29 mouse cellular contexts compared by ENCODE assay signal in the genomic region with DNA sequence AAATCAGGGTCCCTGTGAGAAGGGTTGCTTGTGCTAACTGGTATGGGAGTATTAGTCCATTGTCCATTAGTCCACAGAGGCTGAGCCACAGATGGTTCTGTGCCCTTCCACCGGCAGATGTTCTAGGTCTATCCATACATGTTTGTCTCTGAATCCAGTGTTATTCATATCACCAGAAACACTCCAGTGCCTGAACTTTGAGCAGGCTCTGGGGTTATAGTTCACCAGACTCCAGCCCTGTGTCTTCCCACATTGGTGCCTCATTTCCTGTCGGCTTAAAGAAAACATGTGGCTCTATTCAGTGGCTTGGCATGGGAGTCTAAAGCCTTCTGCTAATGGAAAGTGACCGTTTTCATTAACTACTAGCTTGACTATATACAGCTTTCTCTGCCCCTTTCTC. TPM values are rescaled to one million over a fixed set of nuclear protein-coding genes. Genes with fewer than 3 reads are reported as not detected.
DNase-seq lines count a peak whose midpoint lies in the region; ATAC-seq and TF ChIP-seq lines count a peak whose summit lies in the region.
"Had no signal": no experiment of that assay in that cellular context is flagged by ENCODE, and none has a peak within 500 bp of the region (broad histone marks: within the 10 kb centered on the region; RNA-seq: fewer than 3 reads in every experiment).

No protein-coding gene starts in this region.

- DNase-seq in embryonic facial prominence, embryonic 10.5 days (ENCODE audit: low spot score) = no peak
- DNase-seq in heart, postnatal 14 days = no peak
- DNase-seq in kidney, postnatal 0 days (ENCODE audit: low spot score) = no peak
- no peak for DNase-seq in limb, embryonic 11.5 days (ENCODE audit: low spot score)
- DNase-seq in adrenal gland, adult 18-20 months (ENCODE audit: low spot score in 2 of 2) = no peak
- DNase-seq: adrenal gland, postnatal 10 days; cerebellum, adult 8-10 months; cerebellum, postnatal 25 days; gastrocnemius, adult 2 months; gastrocnemius, postnatal 36 days; liver, embryonic 13.5 days; lung, adult 18-20 months; right cerebral cortex, postnatal 4 days; thymus, adult 2 months; thymus, postnatal 36 days had no signal

- H3K36me3 ChIP-seq in embryonic facial prominence, embryonic 15.5 days = peaks cover 17% of the 10 kb centered on the region
- H3K36me3 ChIP-seq in embryonic facial prominence, embryonic 10.5 days (replicated peaks) = peaks cover 20% of the 10 kb centered on the region
- H3K36me3 ChIP-seq in heart, embryonic 16.5 days (ENCODE audit: control insufficient read depth, insufficient read depth) = peaks cover 6% of the 10 kb centered on the region; the same call in 1 of the 2 replicates
- peaks cover 7% of the 10 kb centered on the region; the same call in 1 of the 2 replicates for H3K36me3 ChIP-seq in kidney, postnatal 0 days (ENCODE audit: insufficient read depth, low read length)
- H3K36me3 ChIP-seq in kidney, embryonic 15.5 days = peaks cover 30% of the 10 kb centered on the region
- H3K36me3 ChIP-seq in limb, embryonic 11.5 days (ENCODE audit: control insufficient read depth, insufficient read depth, low read length) = no peaks in the 10 kb centered on the region; the same call in none of the 2 replicates
- H3K36me3 ChIP-seq: liver, embryonic 13.5 days had no signal

- WGBS in embryonic facial prominence, embryonic 15.5 days = 46% methylated on average over 3 of the region's 3 CpGs
- WGBS in embryonic facial prominence, embryonic 10.5 days = 64% methylated on average over 3 of the region's 3 CpGs
- 68% methylated on average over 3 of the region's 3 CpGs for WGBS in heart, embryonic 16.5 days
- 62% methylated on average over 3 of the region's 3 CpGs for WGBS in kidney, postnatal 0 days
- WGBS in kidney, embryonic 15.5 days = 57% methylated on average over 3 of the region's 3 CpGs
- WGBS in limb, embryonic 11.5 days = 41% methylated on average over 3 of the region's 3 CpGs

- H3K9ac ChIP-seq in embryonic facial prominence, embryonic 15.5 days = no peak overlapping the region
- no peak overlapping the region for H3K9ac ChIP-seq in heart, embryonic 16.5 days (ENCODE audit: low read length)
- no peak overlapping the region for H3K9ac ChIP-seq in kidney, postnatal 0 days (ENCODE audit: low read depth, low read length)
- H3K9ac ChIP-seq in kidney, embryonic 15.5 days = no peak overlapping the region
- no peak overlapping the region for H3K9ac ChIP-seq in limb, embryonic 11.5 days (ENCODE audit: low read length)
- H3K9ac ChIP-seq: hindbrain, embryonic 12.5 days; intestine, embryonic 15.5 days; limb, embryonic 13.5 days; liver, embryonic 13.5 days; midbrain, embryonic 13.5 days; neural tube, embryonic 13.5 days had no signal

- peaks cover 20% of the 10 kb centered on the region for H3K4me1 ChIP-seq in embryonic facial prominence, embryonic 15.5 days
- H3K4me1 ChIP-seq in embryonic facial prominence, embryonic 10.5 days = peaks cover 17% of the 10 kb centered on the region
- H3K4me1 ChIP-seq in heart, embryonic 16.5 days (ENCODE audit: control insufficient read depth, insufficient read depth, low read length) = peaks cover 16% of the 10 kb centered on the region; the same call in 1 of the 2 replicates
- H3K4me1 ChIP-seq in kidney, postnatal 0 days (replicated peaks; ENCODE audit: insufficient read depth, low read length) = peaks cover 22% of the 10 kb centered on the region
- H3K4me1 ChIP-seq in kidney, embryonic 15.5 days = peaks cover 24% of the 10 kb centered on the region
- H3K4me1 ChIP-seq in limb, embryonic 11.5 days (ENCODE audit: control insufficient read depth, insufficient read depth, low read length) = peaks cover 11% of the 10 kb centered on the region; the same call in 1 of the 2 replicates
- H3K4me1 ChIP-seq: hindbrain, embryonic 12.5 days; midbrain, embryonic 13.5 days; neural tube, embryonic 13.5 days had no signal

- H3K27me3 ChIP-seq in embryonic facial prominence, embryonic 15.5 days = no peaks in the 10 kb centered on the region
- H3K27me3 ChIP-seq in embryonic facial prominence, embryonic 10.5 days (replicated peaks; ENCODE audit: low read depth, poor library complexity, severe bottlenecking) = no peaks in the 10 kb centered on the region
- no peaks in the 10 kb centered on the region for H3K27me3 ChIP-seq in heart, embryonic 16.5 days (ENCODE audit: control insufficient read depth, insufficient read depth, low read length)
- H3K27me3 ChIP-seq in kidney, postnatal 0 days (ENCODE audit: insufficient read depth, low read length) = no peaks in the 10 kb centered on the region
- no peaks in the 10 kb centered on the region for H3K27me3 ChIP-seq in kidney, embryonic 15.5 days
- H3K27me3 ChIP-seq in limb, embryonic 11.5 days (ENCODE audit: control insufficient read depth, insufficient read depth, low read length) = no peaks in the 10 kb centered on the region
- H3K27me3 ChIP-seq: CH12.LX; hindbrain, embryonic 12.5 days; intestine, embryonic 15.5 days; limb, embryonic 13.5 days; liver, embryonic 13.5 days; midbrain, embryonic 13.5 days; neural tube, embryonic 13.5 days had no signal

- intact Hi-C loops in heart, postnatal 14 days (cut with DNase I) = loop anchor here (2.0 kb wide), 1 partner anchor 49 kb away; no protein-coding TSS in a partner anchor

- H3K4me3 ChIP-seq in embryonic facial prominence, embryonic 15.5 days (replicated peaks) = no peak overlapping the region
- no peak overlapping the region for H3K4me3 ChIP-seq in embryonic facial prominence, embryonic 10.5 days
- H3K4me3 ChIP-seq in heart, embryonic 16.5 days (ENCODE audit: low read length) = no peak overlapping the region
- H3K4me3 ChIP-seq in kidney, postnatal 0 days (replicated peaks; ENCODE audit: low read depth, low read length) = no peak overlapping the region
- H3K4me3 ChIP-seq in kidney, embryonic 15.5 days (replicated peaks) = no peak overlapping the region
- no peak overlapping the region for H3K4me3 ChIP-seq in limb, embryonic 11.5 days (ENCODE audit: low read depth, low read length)
- H3K4me3 ChIP-seq: gastrocnemius, adult 2 months; hindbrain, embryonic 12.5 days; intestine, embryonic 15.5 days; limb, embryonic 13.5 days; liver, embryonic 13.5 days; midbrain, embryonic 13.5 days; neural tube, embryonic 13.5 days had no signal

- ATAC-seq in embryonic facial prominence, embryonic 15.5 days (ENCODE audit: insufficient number of reproducible peaks, low FRiP score, low TSS enrichment, low read depth) = 0 out of 2 replicates have a peak, but pooled peaks have one; percentile 29
- ATAC-seq in heart, embryonic 16.5 days (replicated peaks; ENCODE audit: extremely low read depth, insufficient read depth, low FRiP score) = 0 out of 2 replicates have a peak, but pooled peaks have one; percentile 11
- no peak for ATAC-seq in kidney, postnatal 0 days (replicated peaks; ENCODE audit: low FRiP score, low read depth)
- ATAC-seq in kidney, embryonic 15.5 days (replicated peaks; ENCODE audit: low FRiP score) = no peak
- ATAC-seq in limb, embryonic 11.5 days (ENCODE audit: insufficient number of reproducible peaks, low FRiP score, low TSS enrichment, low read depth) = peak; percentile 22; the same call in 1 of the 2 replicates
- ATAC-seq: activated CD4-positive, CD25-positive, alpha-beta regulatory T cell, adult 4 months; forebrain, embryonic 16.5 days; hindbrain, postnatal 0 days; intestine, embryonic 15.5 days; lung, postnatal 0 days; midbrain, embryonic 13.5 days had no signal

- H3K27ac ChIP-seq in embryonic facial prominence, embryonic 15.5 days (replicated peaks) = no peak overlapping the region
- H3K27ac ChIP-seq in embryonic facial prominence, embryonic 10.5 days (replicated peaks) = no peak overlapping the region
- H3K27ac ChIP-seq in heart, embryonic 16.5 days (ENCODE audit: low read length) = no peak overlapping the region
- H3K27ac ChIP-seq in kidney, postnatal 0 days = peak overlapping the region; percentile 13; the same call in 1 of the 2 replicates
- no peak overlapping the region for H3K27ac ChIP-seq in kidney, embryonic 15.5 days
- H3K27ac ChIP-seq in limb, embryonic 11.5 days (replicated peaks; ENCODE audit: low read depth, low read length) = no peak overlapping the region
- H3K27ac ChIP-seq: gastrocnemius, adult 2 months; hindbrain, embryonic 12.5 days; hindbrain, postnatal 0 days; intestine, embryonic 15.5 days; limb, embryonic 13.5 days; liver, embryonic 13.5 days; macrophage; midbrain, embryonic 13.5 days; neural tube, embryonic 13.5 days had no signal

- H3K4me2 ChIP-seq in embryonic facial prominence, embryonic 15.5 days (replicated peaks) = no peak overlapping the region
- no peak overlapping the region for H3K4me2 ChIP-seq in heart, embryonic 16.5 days (ENCODE audit: low read depth, low read length)
- H3K4me2 ChIP-seq in kidney, postnatal 0 days (ENCODE audit: low read length) = no peak overlapping the region
- no peak overlapping the region for H3K4me2 ChIP-seq in kidney, embryonic 15.5 days
- no peak overlapping the region for H3K4me2 ChIP-seq in limb, embryonic 11.5 days (ENCODE audit: low read depth, severe bottlenecking)
- H3K4me2 ChIP-seq: hindbrain, embryonic 12.5 days; intestine, embryonic 15.5 days; limb, embryonic 13.5 days; liver, embryonic 13.5 days; midbrain, embryonic 13.5 days; neural tube, embryonic 13.5 days had no signal

- no peak for TF ChIP-seq CTCF in kidney, postnatal 0 days (IDR thresholded peaks at IDR 0.05; ENCODE audit: low read depth)

- H3K9me3 ChIP-seq in embryonic facial prominence, embryonic 15.5 days (replicated peaks) = no peaks in the 10 kb centered on the region
- H3K9me3 ChIP-seq in embryonic facial prominence, embryonic 10.5 days = no peaks in the 10 kb centered on the region
- H3K9me3 ChIP-seq in heart, embryonic 16.5 days (replicated peaks; ENCODE audit: control insufficient read depth, low read length) = no peaks in the 10 kb centered on the region
- H3K9me3 ChIP-seq in kidney, postnatal 0 days (replicated peaks; ENCODE audit: low read length) = no peaks in the 10 kb centered on the region
- no peaks in the 10 kb centered on the region for H3K9me3 ChIP-seq in kidney, embryonic 15.5 days (replicated peaks)
- no peaks in the 10 kb centered on the region for H3K9me3 ChIP-seq in limb, embryonic 11.5 days (ENCODE audit: control insufficient read depth, low read length)
- H3K9me3 ChIP-seq: hindbrain, embryonic 12.5 days; intestine, embryonic 15.5 days; limb, embryonic 13.5 days; liver, embryonic 13.5 days; midbrain, embryonic 13.5 days; neural tube, embryonic 13.5 days had no signal

RNA-seq across cellular contexts. Expression of gene Flnb, which starts 50.1 kb away (rescaled TPM):
- 22.2 and 22.7 TPM in 2 replicates for polyA plus RNA-seq in embryonic facial prominence, embryonic 15.5 days (2015; fragmentation: Nextera tagmentation; extraction: Ambion mirVana)
- polyA plus RNA-seq in embryonic facial prominence, embryonic 10.5 days (2016; fragmentation: Nextera tagmentation; extraction: Ambion mirVana) = 20.4 and 22.5 TPM in 2 replicates
- polyA plus RNA-seq in heart, embryonic 16.5 days (2015; fragmentation: Nextera tagmentation; extraction: Ambion mirVana) = 9.2 and 14.4 TPM in 2 replicates
- total RNA-seq in heart, postnatal 14 days (2021) = 10 to 100 TPM; 32.5 to 36.3 TPM
- polyA plus RNA-seq in kidney, postnatal 0 days (2015; fragmentation: Nextera tagmentation; extraction: Ambion mirVana) = 10.7 and 12.7 TPM in 2 replicates
- 19.4 and 20.6 TPM in 2 replicates for polyA plus RNA-seq in kidney, embryonic 15.5 days (2015; fragmentation: Nextera tagmentation; extraction: Ambion mirVana)
- polyA plus RNA-seq in limb, embryonic 11.5 days (2014; fragmentation: Nextera tagmentation; extraction: Ambion mirVana) = 35.0 and 37.9 TPM in 2 replicates
- 10 to 100 TPM; 56.1 to 56.8 TPM for total RNA-seq in adrenal gland, adult 18-20 months (2021)

Comparison
In these comparisons a context has a peak if more than half of its experiments do, and no peak if none do; other contexts are left out.
1. ATAC-seq: peak in embryonic facial prominence, embryonic 15.5 days (single experiment), heart, embryonic 16.5 days (single experiment) and limb, embryonic 11.5 days (single experiment); none in kidney, postnatal 0 days (single experiment) and kidney, embryonic 15.5 days (single experiment).